Mouse (Mus musculus) left cerebral cortex, adult 2 months (tissue): Measurements from ENCODE around the gene Snapc1. TPM values are rescaled to one million over a fixed set of nuclear protein-coding genes. Genes with fewer than 3 reads are reported as not detected.

Source experiments
- DNase-seq, 2 experiments: peaks; one replicate each; pipeline ENCODE4 v3.0.0; 2021 to 2022; ENCODE audit warnings: low spot score in 2 of 2, mixed read lengths in 1 of 2; ENCODE audit errors: extremely low spot score in 1 of 2
- H3K27ac ChIP-seq: fragments of 200-600 bp; 2 replicates; pipeline ENCODE4 v1.8.1; 2022
- H3K4me3 ChIP-seq: fragments of 200-600 bp; 2 replicates; pipeline ENCODE4 v1.8.1; 2022
- CTCF ChIP-seq: fragments of 200-600 bp; IDR thresholded peaks from 2 replicates; pipeline ENCODE4 v1.8.1; 2022; ENCODE audit warnings: antibody characterized with exemption, mild to moderate bottlenecking, moderate library complexity
- intact Hi-C: fragments of 180-260 bp; cut with DNase I; formaldehyde crosslinking; loops from one replicate; pipeline ENCODE4 v1.15.1; 2025
- long read RNA-seq, 2 experiments: library from polyadenylated mRNA; stranded (forward); transcript quantifications; one replicate each; pipeline ENCODE4 v2.0.0; 2021; ENCODE audit warnings: borderline mapping rate in 2 of 2
- total RNA-seq, 2 experiments: library from RNA; stranded (reverse); gene quantifications; 2 replicates each; pipeline ENCODE4 v1.2.3; 2021

Gene Snapc1
- 10 to 100 TPM; 45.4 to 51.6 TPM for total RNA-seq
- long read RNA-seq, experiment 1, full-length matches to known transcripts: 30 of 42 reads
- long read RNA-seq, experiment 1, partial matches to known transcripts: 2 of 42 reads
- long read RNA-seq, experiment 1, other reads (novel, unspliced or antisense): 10 of 42 reads
- long read RNA-seq, experiment 2, full-length matches to known transcripts: 15 of 33 reads
- long read RNA-seq, experiment 2, partial matches to known transcripts: 5 of 33 reads
- long read RNA-seq, experiment 2, other reads (novel, unspliced or antisense): 13 of 33 reads

DNA sequence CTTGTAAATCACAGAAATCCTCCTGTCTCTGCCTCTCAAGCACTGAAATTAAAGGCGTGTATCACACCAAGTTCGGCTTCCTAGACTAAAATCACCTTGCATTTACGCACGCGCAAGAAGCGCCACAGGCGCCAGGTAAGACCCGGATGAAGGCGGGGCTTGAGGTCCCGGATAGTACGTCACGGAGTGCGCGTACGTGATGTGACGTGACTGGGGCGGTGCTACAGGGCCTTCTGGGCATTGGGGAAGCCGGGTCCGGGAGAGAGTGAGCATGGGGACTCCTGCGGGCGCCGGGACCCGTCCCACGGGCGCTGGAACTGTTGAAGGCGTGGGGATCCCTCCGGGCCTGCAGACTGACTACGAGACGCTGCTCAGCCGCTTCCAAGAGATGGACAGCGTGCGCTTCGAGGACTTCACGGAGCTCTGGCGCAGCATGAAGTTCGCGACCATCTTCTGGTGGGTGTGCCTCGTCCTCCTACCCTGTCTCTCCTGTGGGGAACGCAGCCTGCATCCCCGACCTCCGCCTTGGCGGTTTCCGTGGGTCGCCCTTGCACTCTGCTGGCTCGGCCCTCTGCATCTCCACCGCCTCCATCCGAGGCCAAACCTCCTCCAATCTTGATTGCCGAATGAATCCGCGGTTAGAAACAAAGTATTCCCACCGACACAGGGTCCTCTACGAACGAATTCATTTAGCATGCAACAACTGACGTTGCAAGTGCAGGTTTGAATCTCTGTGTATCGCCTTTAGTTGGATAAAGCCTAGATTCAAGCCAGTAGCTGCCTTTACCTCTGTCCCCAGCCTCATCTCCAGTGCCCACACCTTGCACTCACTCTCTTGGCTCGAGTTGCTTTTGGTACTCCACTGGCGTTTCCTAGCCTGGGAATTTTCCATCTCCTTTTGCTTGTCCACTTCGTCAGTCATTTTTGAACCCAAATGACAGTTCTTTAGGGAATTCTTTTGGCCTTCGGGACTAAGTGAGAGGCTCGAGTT lies at the start of gene Snapc1:
Gene Snapc1 (plus strand): TSS at position 191 of the 991 bp plus-strand sequence.
- intact Hi-C loops: loop anchor here (5.0 kb wide), 1 partner anchor 257 kb away; no protein-coding TSS in a partner anchor
- no peak for TF ChIP-seq CTCF
- Histone ChIP-seq H3K27ac (peak within 1 kb of the TSS; percentile 89), H3K4me3 (peak within 1 kb of the TSS; percentile 95)
- peak; percentile 97 to 99 for DNase-seq

DNA sequence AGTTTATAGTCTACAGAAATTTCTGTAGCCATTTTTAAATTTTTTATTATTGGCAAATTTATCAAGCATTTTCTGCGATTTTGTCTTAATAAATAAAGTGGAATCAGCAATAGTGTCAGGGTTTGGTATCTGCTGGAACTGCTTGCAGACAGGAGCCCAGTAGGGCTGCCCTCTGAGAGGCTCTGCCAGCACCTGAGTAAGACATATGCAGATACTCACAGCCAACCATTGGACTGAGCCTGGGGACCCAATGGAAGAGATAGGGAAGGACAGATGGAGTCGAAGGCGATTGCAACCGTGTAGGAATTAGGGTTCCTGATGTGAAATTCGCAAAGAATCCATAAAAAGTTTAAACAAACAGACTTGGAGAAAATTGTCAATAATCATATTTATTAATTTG lies 45.8 kb upstream of the Snapc1 start:
- TF ChIP-seq CTCF: no peak
- DNase-seq: no peak
- intact Hi-C loops: no loop called here
- Histone ChIP-seq H3K4me3 (no peak overlapping the region), H3K27ac (no peak overlapping the region)

DNA sequence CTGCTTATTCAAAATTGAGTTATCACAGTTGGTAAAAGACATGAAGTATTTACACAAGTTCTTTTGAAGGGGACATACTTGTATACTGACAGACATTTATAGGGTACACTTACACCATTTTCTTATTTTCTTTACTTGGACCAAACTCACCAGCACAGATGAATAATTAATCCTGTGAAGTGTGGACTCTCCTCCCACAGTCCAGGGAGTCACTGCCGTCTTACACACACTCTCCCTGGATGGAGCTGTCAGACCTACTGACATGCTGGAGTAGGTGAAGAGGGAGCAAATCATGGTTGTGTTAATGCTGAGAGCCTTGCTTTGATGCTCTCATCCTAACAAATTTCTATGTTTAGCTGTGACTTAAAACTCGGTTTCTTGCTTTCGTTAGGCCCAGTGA lies 34.0 kb upstream of the Snapc1 start:
- Histone ChIP-seq H3K4me3 (no peak overlapping the region), H3K27ac (no peak overlapping the region)
- TF ChIP-seq CTCF: no peak
- intact Hi-C loops: loop anchor here (10.0 kb wide), 1 partner anchor 225 kb away; no protein-coding TSS in a partner anchor
- DNase-seq: no peak

DNA sequence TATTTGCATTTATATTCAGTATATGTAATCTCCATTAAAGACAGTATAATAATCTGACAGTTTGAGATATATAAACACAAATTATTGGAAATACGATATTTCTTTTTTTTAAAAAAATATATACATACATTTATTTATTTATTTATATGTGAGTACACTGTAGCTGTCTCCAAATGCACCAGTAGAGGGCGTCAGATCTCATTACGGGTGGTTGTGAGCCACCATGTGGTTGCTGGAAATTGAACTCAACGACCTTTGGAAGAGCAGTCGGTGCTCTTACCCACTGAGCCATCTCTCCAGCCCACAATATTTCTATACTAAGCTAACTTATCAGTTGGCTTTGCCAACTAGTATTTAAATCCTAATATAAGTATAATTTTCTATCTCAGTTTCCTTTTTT lies 33.0 kb upstream of the Snapc1 start:
- Histone ChIP-seq H3K4me3 (no peak overlapping the region), H3K27ac (no peak overlapping the region)
- no peak for DNase-seq
- TF ChIP-seq CTCF: peak; percentile 57
- intact Hi-C loops: loop anchor here (10.0 kb wide), 1 partner anchor 226 kb away; no protein-coding TSS in a partner anchor

DNA sequence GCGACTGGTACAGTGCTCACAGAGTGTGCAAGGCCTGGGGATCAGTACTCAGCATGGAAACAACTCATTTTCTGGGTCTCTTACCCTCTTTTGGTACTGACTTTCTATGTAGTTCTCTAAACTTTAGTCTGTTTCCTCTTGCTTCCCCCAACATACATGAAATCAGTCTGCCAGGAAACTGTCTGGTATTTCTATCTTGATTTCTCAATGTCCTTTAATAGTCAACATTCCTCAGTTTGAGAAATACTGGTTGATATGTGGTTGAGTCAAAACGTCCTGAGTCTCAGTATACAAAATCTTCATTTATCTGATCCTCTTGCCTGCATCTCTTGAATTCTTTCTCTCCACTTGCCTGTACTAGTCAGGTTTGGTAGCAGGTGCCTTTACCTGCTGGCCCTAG lies 29.8 kb upstream of the Snapc1 start:
- TF ChIP-seq CTCF: no peak
- intact Hi-C loops: loop anchor here (10.0 kb wide), 1 partner anchor 230 kb away; no protein-coding TSS in a partner anchor
- no peak overlapping the region for H3K27ac ChIP-seq
- DNase-seq: no peak
- H3K4me3 ChIP-seq: no peak overlapping the region

DNA sequence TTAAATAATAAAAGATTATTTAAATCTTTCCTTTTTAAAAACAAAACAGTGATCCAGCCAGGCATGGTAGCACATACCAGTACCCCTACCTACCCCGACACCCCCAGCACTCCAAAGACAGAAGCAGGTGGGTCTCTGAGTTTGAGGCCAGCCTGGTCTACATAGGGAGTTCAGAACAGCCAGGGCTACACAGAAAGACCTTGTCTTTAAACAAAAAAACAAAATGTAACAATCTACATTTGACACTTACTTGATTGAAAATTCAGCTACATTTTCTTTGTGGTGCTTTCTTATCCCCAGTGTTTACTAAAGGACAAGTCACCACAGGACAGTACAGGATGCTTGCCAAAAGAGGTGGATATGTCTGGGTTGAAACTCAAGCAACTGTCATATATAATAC lies 26.9 kb upstream of the Snapc1 start, which contains the start of gene Gm49321:
Gene Gm49321 (plus strand): TSS at position 301 of the 400 bp plus-strand sequence.
- TF ChIP-seq CTCF: no peak
- no peak for DNase-seq
- intact Hi-C loops: loop anchor here (5.0 to 10.0 kb wide), 2 partner anchors 40 to 233 kb away; no protein-coding TSS in a partner anchor
- Histone ChIP-seq H3K27ac (no peak within 1 kb of the TSS), H3K4me3 (no peak within 1 kb of the TSS)

DNA sequence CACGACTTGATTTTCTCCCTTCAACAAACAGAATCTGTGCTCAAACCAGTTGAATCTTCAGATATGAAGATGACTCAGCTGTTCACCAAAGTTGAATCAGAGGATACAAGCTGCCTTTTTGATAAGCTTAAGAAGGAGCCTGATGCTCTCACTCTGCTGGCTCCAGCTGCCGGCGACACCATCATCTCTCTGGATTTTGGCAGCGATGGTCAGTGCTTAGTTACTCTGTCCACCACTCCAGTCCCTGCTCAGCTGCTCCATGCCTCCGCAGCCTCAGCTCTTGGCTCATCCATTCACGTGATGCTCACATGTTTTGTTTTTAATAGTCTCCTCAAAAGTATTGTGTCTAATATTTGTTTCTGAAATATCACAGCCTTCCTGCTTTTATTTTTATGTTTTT lies 24.7 kb upstream of the Snapc1 start:
- no peak overlapping the region for H3K4me3 ChIP-seq
- no peak overlapping the region for H3K27ac ChIP-seq
- no peak for TF ChIP-seq CTCF
- intact Hi-C loops: loop anchor here (5.0 to 10.0 kb wide), 2 partner anchors 38 to 235 kb away; no protein-coding TSS in a partner anchor
- DNase-seq: no peak

DNA sequence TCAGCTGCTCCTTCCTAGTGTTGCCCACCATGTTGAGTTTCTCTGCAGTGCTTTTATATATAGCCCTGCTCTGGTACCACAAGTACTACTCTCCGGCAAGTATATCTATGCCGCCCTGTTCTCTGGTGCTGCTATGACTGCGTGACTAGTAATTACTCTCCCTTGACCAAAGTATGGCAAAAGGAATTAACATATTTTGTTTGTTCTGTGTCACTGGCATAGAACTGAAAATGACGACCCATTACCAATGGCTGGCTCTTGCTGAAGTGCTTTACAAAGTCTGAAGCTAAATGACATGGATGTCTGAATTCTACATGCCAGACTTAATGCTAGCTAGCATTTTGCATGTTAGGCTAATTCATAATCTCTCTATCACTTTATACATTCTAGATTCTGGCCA lies 15.9 kb upstream of the Snapc1 start:
- H3K4me3 ChIP-seq: no peak overlapping the region
- no peak for TF ChIP-seq CTCF
- DNase-seq: no peak
- intact Hi-C loops: loop anchor here (5.0 kb wide), 1 partner anchor 344 kb away; no protein-coding TSS in a partner anchor
- H3K27ac ChIP-seq: no peak overlapping the region

DNA sequence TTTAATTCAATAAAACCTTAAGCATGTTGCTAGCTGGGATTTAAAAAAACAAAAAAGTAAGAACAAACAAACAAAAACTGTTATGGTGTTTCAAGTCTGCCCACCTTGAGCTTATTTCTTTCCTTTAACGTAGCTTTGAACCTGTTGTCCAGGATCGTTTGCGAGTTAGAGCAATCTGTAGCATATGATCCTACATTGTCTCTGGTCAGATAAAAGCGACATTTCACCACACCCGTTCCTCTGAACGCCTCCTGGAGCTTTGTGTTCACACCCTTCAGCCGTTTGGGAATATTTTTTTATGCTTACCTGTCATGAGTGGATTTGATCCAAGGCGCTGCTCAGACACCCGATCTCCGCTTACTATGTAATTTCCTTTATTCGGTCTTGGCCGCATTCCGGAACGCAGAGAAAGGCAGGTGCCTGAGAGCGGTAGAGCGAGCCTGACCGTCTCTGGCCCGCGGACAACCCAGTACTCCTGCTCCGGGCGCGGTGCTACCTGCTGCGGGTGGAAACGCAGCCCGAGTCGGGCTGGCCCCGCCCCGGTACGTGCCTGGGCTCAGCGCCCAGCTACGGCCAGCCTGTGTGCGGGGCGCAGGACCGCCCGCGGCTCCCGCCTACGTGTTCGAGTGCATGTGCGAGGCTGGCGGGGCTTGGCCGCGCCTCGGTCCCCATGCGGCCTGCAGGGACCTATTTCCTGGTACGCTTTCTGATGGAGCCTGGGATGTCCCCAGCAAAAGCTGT lies 14.8 kb upstream of the Snapc1 start:
- no peak; the same call in 1 of the 2 replicates for TF ChIP-seq CTCF
- intact Hi-C loops: loop anchor here (5.0 kb wide), 1 partner anchor 343 kb away; no protein-coding TSS in a partner anchor
- Histone ChIP-seq H3K4me3 (peak overlapping the region; percentile 51), H3K27ac (peak overlapping the region; percentile 70)
- peak; percentile 34 to 69 for DNase-seq

DNA sequence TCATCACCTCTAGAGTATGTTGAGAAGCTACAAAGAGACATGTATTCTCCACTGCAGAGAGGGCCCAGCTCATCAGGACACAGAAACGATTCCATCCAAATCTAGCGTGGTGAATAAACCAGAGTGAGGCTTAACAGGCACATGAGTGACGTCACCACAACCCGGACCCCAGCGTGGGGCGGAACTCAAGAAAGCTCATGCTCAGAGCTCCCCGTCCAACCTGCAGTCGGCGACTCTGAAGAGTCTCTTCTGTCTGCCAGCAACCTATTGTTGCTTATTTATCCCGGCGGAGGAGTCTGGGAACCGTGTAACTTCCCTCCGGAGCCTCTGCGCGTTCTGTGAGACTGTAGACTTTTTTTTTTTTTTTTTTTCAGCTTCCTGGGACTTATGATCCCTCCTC lies 11.4 kb upstream of the Snapc1 start:
- peak in 1 of 2 experiments; percentile 24 for DNase-seq
- peak overlapping the region; percentile 33 for H3K4me3 ChIP-seq
- TF ChIP-seq CTCF: no peak; the same call in 1 of the 2 replicates
- intact Hi-C loops: no loop called here
- no peak overlapping the region for H3K27ac ChIP-seq
